Mouse (Mus musculus) midbrain, embryonic 11.5 days (tissue): ENCODE data around the gene Cd40. TPM values are rescaled to one million over a fixed set of nuclear protein-coding genes. Genes with fewer than 3 reads are reported as not detected.

Source experiments
- ATAC-seq: fragments of 200-750 bp; cut with Nextera tagmentation; 2 replicates; pipeline ENCODE4 v1.8.0; 2017; ENCODE audit warnings: moderate TSS enrichment, moderate library complexity; ENCODE audit not compliant: low FRiP score
- DNase-seq: peaks from one replicate; pipeline ENCODE4 v3.0.0; 2015; ENCODE audit warnings: low spot score; ENCODE audit errors: missing footprints
- H3K27ac ChIP-seq: fragments of 300-500 bp; sonication (generic); 2 replicates; pipeline ENCODE4 v1.5.1; 2014; ENCODE audit warnings: low read depth, low read length
- H3K27me3 ChIP-seq: fragments of 300-500 bp; sonication (generic); 2 replicates; pipeline ENCODE4 v1.6.1; 2014; ENCODE audit warnings: mild to moderate bottlenecking, low read length, moderate library complexity, mixed read lengths; ENCODE audit not compliant: control insufficient read depth, insufficient read depth
- H3K36me3 ChIP-seq: fragments of 300-500 bp; sonication (generic); 2 replicates; pipeline ENCODE4 v1.6.1; 2014; ENCODE audit warnings: mild to moderate bottlenecking, low read length, moderate library complexity, mixed read lengths; ENCODE audit not compliant: control insufficient read depth, insufficient read depth
- H3K4me1 ChIP-seq: fragments of 300-500 bp; sonication (generic); 2 replicates; pipeline ENCODE4 v1.6.1; 2014; ENCODE audit warnings: low read length; ENCODE audit not compliant: control insufficient read depth, insufficient read depth
- H3K4me2 ChIP-seq: fragments of 300-500 bp; sonication (generic); 2 replicates; pipeline ENCODE4 v1.6.1; 2014; ENCODE audit warnings: mild to moderate bottlenecking, moderate library complexity
- H3K4me3 ChIP-seq: fragments of 300-500 bp; sonication (generic); 2 replicates; pipeline ENCODE4 v1.5.1; 2014; ENCODE audit warnings: low read depth, low read length
- H3K9ac ChIP-seq: fragments of 300-500 bp; sonication (generic); 2 replicates; pipeline ENCODE4 v1.6.1; 2014; ENCODE audit warnings: low read length
- H3K9me3 ChIP-seq: fragments of 300-500 bp; sonication (generic); 2 replicates; pipeline ENCODE4 v1.6.1; 2016; ENCODE audit warnings: low read length; ENCODE audit not compliant: control insufficient read depth
- WGBS: fragments of 180-500 bp; shearing (Covaris S2); extraction: QIAGEN DNeasy Blood & Tissue Kit; methylation state at CpG from one replicate; pipeline ENCODE4 v1.1.7; 2014; 5-methylcytosine and 5-hydroxymethylcytosine counted together
- polyA plus RNA-seq: library from polyadenylated mRNA; unstranded; fragments of >200 nt; fragmentation: Nextera tagmentation; extraction: Ambion mirVana; gene quantifications from 2 replicates; pipeline ENCODE4 v1.2.1, GENCODE M21; 2014

Gene Cd40
- polyA plus RNA-seq, 1 experiment from 2014 or later, result 5.6 TPM

DNA sequence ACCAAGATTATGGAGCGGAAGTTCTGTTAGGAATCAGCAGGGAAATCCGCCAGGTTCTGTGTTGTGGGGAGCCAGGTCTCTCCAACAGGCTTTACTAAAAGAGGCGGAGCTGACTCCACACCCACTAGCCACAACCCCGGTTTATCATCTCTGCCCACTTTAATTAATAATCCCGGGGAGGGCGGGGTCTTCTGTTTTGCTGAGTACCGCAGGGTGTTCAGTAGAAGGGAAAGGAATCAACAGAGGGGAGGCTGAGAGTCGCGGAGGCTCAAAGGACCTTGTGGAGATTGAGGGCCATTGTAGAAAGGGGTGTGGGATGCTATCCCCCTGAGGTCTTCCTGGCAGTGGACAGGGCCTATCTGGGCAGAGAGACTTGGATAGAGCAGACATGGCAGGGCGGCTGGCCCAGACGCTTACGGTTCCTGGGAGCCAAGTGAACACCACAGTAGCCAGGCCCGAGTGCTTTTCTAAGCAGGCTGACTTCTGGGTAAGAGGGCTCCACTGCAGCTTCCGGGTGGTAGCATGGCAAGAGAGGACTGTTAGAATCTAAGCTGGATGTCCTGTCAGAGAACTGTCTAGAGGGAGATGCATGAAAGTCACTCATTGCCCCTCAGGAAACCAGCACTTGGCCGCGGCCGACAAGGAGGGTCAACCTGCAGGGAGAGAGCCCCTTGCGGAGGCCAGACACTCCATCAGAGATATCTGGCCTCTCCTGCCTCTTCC lies 4.4 kb upstream of the Cd40 start:
- H3K27ac ChIP-seq, result no peak overlapping the region

DNA sequence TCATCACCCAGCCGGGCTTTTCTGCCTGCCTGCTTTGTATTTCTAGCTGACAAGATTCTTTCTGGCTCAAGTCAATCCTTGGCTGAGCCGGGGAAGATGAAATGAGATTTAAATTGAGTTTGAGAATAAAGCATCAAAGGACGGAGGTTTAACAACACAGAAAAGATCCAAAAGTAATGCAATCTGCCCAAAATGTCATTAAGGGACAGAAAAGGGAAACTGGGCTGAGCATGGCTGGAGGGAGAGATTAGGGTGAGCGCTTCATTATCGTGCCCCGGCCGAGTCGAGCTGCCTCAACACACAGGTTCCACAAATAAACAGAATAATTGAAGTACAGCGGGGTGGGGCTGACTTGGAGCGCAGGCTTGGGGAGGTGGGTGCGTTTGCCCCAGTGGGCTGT lies 3.9 kb upstream of the Cd40 start:
- no peaks in the 10 kb centered on the region for H3K36me3 ChIP-seq
- ATAC-seq, result no peak
- H3K27ac ChIP-seq, result no peak overlapping the region
- no peak overlapping the region for H3K4me3 ChIP-seq
- 24% methylated on average over 11 of the region's 11 CpGs for WGBS
- no peaks in the 10 kb centered on the region for H3K9me3 ChIP-seq
- no peaks in the 10 kb centered on the region; the same call in none of the 2 replicates for H3K27me3 ChIP-seq
- H3K4me1 ChIP-seq, result peaks cover 12% of the 10 kb centered on the region
- no peak overlapping the region for H3K9ac ChIP-seq
- H3K4me2 ChIP-seq, result 0 out of 2 replicates have a peak overlapping the region, but pooled peaks have one; percentile 1
- no peak for DNase-seq

More for the DNA sequence above, 4.4 kb upstream of the Cd40 start:
- Histone ChIP-seq H3K27me3 (no peaks in the 10 kb centered on the region; the same call in 1 of the 2 replicates), H3K9ac (no peak overlapping the region), H3K36me3 (no peaks in the 10 kb centered on the region), H3K4me3 (no peak overlapping the region), H3K4me1 (peaks cover 12% of the 10 kb centered on the region), H3K9me3 (no peaks in the 10 kb centered on the region), H3K4me2 (no peak overlapping the region)
- DNase-seq, result no peak
- ATAC-seq, result no peak
- WGBS, result 71% methylated on average over 18 of the region's 18 CpGs

DNA sequence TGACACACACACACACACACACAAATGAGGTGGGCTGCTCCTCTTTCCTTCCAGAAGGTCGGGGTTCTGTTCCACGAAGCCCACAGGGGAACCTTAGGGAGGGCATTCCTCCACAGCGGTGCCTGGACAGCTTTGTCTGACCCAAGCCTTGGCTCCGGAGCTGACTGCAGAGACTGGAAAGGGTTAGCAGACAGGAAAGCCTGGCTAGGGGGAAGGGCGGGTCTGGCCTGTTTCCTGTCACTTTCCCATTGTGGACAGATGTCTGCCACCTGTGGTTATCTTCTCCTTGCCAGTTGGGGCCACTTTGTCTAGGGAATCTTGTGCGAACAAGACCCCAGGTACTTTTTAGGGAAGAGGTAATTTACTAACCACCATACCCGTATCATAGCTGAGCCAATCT lies 478 bp downstream of the Cd40 start:
- peaks cover 12% of the 10 kb centered on the region for H3K4me1 ChIP-seq
- no peaks in the 10 kb centered on the region for H3K36me3 ChIP-seq
- DNase-seq (no peak), ATAC-seq (no peak)
- H3K9me3 ChIP-seq, result no peaks in the 10 kb centered on the region
- H3K4me3 ChIP-seq, result peak overlapping the region; percentile 18; the same call in 1 of the 2 replicates
- no peaks in the 10 kb centered on the region; the same call in none of the 2 replicates for H3K27me3 ChIP-seq
- H3K27ac ChIP-seq, result no peak overlapping the region
- peak overlapping the region; percentile 21; the same call in 1 of the 2 replicates for H3K9ac ChIP-seq
- H3K4me2 ChIP-seq, result peak overlapping the region; percentile 45
- 14% methylated on average over 7 of the region's 7 CpGs for WGBS

DNA sequence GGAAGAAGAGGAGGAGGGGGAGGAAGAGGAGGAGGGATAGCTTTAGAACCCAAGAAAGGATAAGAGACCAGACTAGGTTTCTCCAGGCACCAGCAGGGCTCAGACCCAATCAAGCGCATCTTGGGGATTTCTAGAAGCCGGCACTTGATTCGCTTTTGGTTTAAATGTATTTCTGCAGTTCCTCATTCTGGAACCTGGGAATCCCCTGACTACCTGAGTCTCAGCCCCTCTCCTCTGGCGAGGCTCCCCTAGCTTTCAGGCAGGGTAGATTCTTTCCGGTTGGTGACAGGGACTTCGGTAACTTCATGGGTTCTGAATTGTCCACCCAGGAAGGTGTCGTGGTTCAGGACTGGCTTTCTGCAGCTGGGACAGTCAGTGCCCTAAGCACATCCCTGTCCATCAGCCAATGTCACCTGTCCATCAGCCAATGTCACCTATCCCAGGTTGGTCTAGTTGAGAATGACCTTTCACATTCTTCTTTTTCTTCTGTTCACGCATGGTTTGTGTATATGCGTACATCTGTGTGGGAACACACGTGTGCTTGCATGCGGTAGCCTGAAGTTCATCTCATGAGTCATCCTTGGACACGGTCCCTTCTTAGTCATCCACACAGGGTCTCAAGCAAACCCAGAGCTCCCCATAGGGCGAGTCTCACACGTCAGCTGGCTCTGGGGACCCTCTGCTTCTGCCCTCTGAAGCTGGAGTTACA lies 1.1 kb downstream of the Cd40 start:
- H3K4me2 ChIP-seq, result no peak overlapping the region
- H3K36me3 ChIP-seq, result no peaks in the 10 kb centered on the region
- no peak overlapping the region for H3K27ac ChIP-seq
- H3K4me3 ChIP-seq, result no peak overlapping the region
- H3K9ac ChIP-seq, result no peak overlapping the region
- ATAC-seq (no peak), DNase-seq (no peak)
- H3K4me1 ChIP-seq, result peaks cover 9% of the 10 kb centered on the region
- H3K27me3 ChIP-seq, result no peaks in the 10 kb centered on the region; the same call in none of the 2 replicates
- H3K9me3 ChIP-seq, result no peaks in the 10 kb centered on the region
- WGBS, result 77% methylated on average over 14 of the region's 14 CpGs

DNA sequence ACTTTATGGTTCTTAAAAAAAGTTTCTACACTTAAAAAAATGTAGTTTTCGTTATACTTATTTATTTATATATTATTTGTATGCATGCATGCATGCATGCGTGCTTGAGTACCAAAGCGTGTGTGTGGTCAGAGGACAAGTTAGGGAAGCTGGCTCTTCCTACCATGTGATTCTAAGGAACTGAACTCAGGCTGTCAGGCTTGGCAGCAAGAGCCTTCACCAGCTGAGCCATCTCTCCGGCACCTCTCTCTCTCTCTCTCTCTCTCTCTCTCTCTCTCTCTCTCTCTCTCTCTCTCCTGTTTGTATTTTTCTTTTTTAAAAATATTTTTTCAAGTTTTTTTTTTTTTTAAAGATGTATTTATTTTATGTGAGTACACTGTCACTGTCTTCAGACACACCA lies 4.5 kb downstream of the Cd40 start:
- H3K4me3 ChIP-seq, result no peak overlapping the region
- H3K9ac ChIP-seq, result no peak overlapping the region
- no peaks in the 10 kb centered on the region for H3K36me3 ChIP-seq
- WGBS, result 91% methylated on average over 4 of the region's 4 CpGs
- DNase-seq (no peak), ATAC-seq (no peak)
- no peaks in the 10 kb centered on the region for H3K9me3 ChIP-seq
- H3K27me3 ChIP-seq, result no peaks in the 10 kb centered on the region; the same call in 1 of the 2 replicates
- H3K4me1 ChIP-seq, result peaks cover 6% of the 10 kb centered on the region; the same call in 1 of the 2 replicates
- H3K27ac ChIP-seq, result no peak overlapping the region
- H3K4me2 ChIP-seq, result no peak overlapping the region

DNA sequence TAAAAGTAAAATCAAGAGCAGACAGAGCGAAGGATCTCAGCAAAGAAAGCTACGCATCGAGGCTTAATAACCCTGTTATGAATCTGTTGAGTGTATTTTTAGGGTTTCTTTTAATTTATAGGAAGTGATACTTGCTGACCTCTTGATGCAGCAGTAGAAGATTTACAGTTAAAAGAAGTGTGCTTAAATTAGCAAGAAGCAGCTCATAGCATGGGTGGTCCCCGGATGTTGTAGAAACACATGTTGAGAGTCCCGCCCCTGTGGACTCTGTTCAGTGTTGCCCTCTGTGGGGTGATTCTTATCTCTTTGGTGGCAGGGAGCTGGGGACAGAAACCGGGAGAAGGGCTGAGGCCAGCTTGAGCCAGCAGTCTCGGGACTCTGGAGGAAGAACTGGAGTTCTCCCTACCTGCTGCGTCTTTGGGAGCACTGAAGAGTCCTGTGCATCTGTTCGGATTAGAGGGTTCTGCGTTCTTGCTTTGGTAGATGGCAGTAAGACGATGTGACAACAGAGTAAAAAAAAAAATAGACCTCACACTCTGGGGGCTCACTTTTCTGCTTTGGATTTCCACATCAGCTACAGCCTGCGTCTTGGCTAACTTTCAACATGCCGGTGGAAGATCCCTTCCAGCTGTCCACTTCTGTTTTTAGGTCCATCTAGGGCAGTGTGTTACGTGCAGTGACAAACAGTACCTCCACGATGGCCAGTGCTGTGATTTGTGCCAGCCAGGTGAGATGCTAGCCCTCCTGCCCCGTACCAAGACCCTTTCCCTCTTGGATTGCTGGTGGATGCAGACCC lies 6.4 kb downstream of the Cd40 start:
- Histone ChIP-seq H3K9me3 (no peaks in the 10 kb centered on the region), H3K4me2 (no peak overlapping the region), H3K4me1 (no peaks in the 10 kb centered on the region), H3K9ac (no peak overlapping the region), H3K36me3 (no peaks in the 10 kb centered on the region), H3K4me3 (no peak overlapping the region), H3K27me3 (no peaks in the 10 kb centered on the region; the same call in 1 of the 2 replicates), H3K27ac (no peak overlapping the region)
- DNase-seq (no peak), ATAC-seq (no peak)
- WGBS, result 87% methylated on average over 16 of the region's 16 CpGs

DNA sequence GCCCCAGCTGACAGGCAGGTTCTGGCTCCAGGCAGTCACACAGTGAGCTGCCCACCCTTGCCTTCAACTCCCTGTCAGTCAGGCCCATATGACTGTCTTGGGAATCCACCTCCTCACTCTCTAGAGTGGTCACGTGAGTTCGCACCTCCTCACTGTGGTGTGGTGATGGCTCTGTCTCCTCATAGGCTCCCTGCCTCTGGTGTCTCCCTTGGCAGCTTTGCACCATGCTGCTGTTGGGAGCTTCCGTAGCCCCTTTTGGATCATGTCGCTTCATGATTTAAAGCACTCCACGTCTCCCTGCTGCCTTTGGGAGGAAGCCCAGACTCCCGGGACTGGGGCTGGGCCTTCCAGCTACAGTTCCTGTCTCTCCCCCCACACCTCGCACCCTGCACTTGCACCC lies 9.1 kb downstream of the Cd40 start:
- Histone ChIP-seq H3K27me3 (no peaks in the 10 kb centered on the region), H3K9me3 (no peaks in the 10 kb centered on the region), H3K9ac (no peak overlapping the region), H3K4me2 (no peak overlapping the region), H3K27ac (no peak overlapping the region), H3K4me1 (no peaks in the 10 kb centered on the region), H3K4me3 (no peak overlapping the region), H3K36me3 (no peaks in the 10 kb centered on the region)
- DNase-seq, result no peak
- ATAC-seq, result no peak
- 81% methylated on average over 7 of the region's 7 CpGs for WGBS

DNA sequence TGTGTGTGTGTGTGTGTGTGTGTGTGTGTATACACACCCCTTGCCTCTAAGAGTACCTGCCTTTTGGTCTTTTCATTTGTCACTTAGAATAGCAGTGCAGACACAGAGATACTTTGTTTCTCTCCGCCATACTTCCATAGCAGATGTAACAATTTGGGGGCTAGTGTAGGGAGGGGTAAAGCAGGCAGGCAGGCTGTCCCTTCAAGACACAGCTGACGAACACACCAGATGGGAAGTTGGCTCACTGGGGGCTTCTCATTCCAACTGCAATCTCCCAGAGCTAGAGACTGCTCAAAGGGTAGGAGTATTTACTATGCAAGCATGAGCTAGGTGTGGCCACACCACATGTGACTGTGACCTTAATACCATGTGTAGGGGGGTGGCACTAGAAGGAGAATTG lies 13.4 kb downstream of the Cd40 start:
- WGBS, result 67% methylated on average over 2 of the region's 2 CpGs
- Histone ChIP-seq H3K27ac (no peak overlapping the region), H3K36me3 (no peaks in the 10 kb centered on the region), H3K4me1 (peaks cover 7% of the 10 kb centered on the region), H3K27me3 (peaks cover 3% of the 10 kb centered on the region; the same call in 1 of the 2 replicates), H3K9me3 (no peaks in the 10 kb centered on the region), H3K9ac (no peak overlapping the region), H3K4me3 (no peak overlapping the region), H3K4me2 (no peak overlapping the region)
- no peak for DNase-seq
- no peak for ATAC-seq
